Mouse (Mus musculus) ES-E14 (cell line): ENCODE data around the gene Hnrnpll.

Source experiments
- CHD2 ChIP-seq: IDR thresholded peaks from 2 replicates; pipeline ENCODE4 v1.6.1; 2014; ENCODE audit warnings: mild to moderate bottlenecking, low read depth, low read length, inconsistent platforms
- HCFC1 ChIP-seq: IDR thresholded peaks from 2 replicates; pipeline ENCODE4 v1.6.1; 2012; ENCODE audit warnings: low read length, inconsistent platforms, borderline replicate concordance; ENCODE audit not compliant: insufficient read depth
- MAFK ChIP-seq: IDR thresholded peaks from 2 replicates; pipeline ENCODE4 v1.6.1; 2014; ENCODE audit warnings: mild to moderate bottlenecking, low read depth, low read length, inconsistent platforms; ENCODE audit not compliant: insufficient read depth
- ZC3H11A ChIP-seq: IDR thresholded peaks from 2 replicates; pipeline ENCODE4 v1.6.1; 2012; ENCODE audit warnings: low read depth, mild to moderate bottlenecking, inconsistent platforms, low read length, borderline replicate concordance
- ZNF384 ChIP-seq: IDR thresholded peaks from 2 replicates; pipeline ENCODE4 v1.6.1; 2012; ENCODE audit warnings: low read depth, low read length, inconsistent platforms

DNA sequence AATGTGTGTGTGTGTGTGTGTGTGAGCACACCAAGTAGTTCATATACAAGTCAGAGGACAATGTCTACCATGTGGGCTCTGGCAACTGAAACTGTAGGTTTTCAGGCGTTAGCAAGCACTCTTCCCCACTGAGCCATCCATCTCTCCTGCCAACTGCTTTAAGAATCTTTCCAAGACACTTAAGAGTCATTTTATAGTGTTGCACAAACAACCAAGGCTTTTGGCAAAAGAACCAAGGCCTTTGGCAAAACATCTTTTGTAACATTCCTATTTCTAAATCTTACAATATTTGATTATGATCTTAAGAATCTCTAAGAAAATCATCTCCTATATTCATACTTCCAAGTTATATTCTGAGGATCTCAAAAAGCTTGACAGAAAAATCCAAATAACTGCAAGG lies 2.4 kb downstream of the Hnrnpll start:
- TF ChIP-seq ZC3H11A (no peak), MAFK (no peak), HCFC1 (no peak), CHD2 (no peak), ZNF384 (no peak)
